Mouse (Mus musculus): ENCODE measurements at regions not wholly inside any gene's neighbourhood (a gene's known extent, or its start where the extent isn't known, plus 50 kb on each side); places are given as distances from the start of the nearest gene placed in this dataset.

DNA sequence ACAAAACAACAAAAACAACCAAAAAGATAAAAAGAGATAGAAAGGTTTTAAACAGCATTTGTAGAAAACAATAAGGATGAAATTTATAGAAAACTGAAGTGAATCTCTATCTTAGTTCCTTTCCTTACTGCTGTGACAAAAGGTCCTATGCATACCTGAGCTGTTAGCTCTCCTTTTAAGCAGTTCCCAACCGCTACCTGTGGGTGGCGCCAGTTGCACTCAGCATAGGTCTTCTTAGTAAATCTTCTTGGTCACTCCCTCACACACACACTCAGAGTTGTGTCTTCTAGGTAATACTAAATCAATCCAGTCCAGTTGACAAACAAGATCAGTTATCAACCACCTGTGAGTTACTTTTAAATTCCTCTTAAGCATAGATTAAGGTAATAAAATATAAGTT lies 355.5 kb upstream of the Prkcq start:
- DNase-seq (ENCODE audit: low spot score): no peak

DNA sequence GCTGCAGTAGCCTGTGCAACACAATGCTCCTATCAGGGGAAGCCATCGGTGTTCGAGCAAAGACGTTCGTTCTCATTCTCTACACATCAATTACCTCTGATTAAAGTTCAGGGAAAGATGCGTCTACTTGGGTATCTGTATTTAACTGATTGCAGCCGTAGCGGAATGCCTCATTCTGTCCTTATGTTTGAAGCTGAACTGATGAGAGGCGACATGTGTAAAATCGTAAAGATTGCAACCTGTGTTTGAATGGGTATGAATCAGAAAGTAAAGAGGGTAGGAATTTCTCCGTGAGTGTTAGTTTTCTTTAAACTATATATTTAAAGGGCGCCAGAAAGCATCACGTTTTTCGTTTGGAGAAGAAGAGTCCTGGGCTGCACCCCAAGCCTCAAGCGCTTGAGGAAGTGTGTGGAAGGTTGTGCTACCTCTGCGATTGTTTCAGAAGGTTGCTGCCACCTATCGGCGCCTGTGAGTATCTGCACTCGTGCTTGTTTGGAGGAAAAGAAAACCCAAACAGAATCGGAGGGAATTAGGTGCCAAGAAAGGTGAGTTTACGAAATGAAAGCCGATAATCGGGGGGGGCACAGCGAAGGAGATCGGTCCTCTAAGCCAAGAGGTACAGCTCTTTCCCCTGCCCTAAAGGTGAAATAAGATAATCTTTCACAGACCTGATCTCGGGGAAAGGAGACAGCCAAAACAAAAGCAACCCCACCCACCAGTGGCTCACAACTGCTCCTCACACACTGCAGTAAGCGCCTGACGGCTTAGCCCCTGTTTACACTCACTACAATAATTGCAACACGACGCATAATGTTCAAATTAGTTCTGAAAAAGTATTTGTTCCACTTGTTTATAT lies 346.4 kb upstream of the Prkcq start:
- peak; percentile 79 for DNase-seq (ENCODE audit: low spot score)

DNA sequence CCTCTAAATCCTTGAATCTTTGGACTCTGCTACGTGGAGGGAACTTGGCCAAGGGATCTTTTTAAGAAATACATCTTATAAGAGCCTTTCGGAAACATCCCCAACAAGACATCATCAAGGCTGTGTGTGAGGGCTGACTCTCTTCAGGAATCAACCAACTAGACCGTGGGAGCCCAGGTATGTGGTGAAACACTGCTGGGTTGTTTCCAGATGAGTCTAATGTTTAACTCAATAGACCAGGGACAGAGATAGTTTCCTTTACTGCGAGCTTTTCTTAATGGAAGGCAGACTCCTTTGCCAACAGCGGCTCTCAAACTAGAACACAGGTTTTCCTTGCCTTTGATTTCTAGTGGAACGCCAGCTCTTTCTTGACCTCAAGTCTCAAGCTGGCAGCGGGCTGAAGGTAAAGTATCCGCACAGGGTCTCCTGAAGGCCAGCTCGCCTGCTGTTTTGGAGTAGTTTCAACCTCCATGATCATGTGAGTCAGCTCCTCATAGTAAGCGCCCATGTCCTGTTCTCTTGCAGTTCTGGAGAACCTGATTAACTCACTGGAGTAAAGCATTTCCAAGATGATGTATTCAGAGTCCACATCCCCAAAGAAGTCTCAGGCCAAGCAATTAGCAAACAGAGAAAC lies 345.7 kb upstream of the Prkcq start:
- no peak for DNase-seq (ENCODE audit: low spot score)

DNA sequence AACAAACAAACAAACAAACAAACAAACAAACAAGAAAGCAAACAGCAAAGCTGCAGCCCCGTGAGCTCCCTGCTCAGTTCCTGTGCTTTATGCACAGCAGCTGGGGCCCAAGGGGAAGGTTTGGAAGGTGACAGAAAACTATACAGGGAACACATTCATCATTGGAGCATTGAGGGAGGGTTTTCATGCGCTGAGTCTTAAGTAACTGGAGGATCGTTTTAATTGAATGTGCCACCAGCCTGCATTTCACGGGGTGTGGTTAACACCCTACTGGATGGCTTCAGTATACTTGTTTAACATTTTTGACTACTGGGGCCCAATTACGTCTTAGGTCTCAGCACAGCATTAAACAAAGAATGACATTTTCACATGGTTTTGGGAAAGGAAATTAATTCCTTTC lies 331.9 kb upstream of the Prkcq start:
- no peak for DNase-seq (ENCODE audit: low spot score)

DNA sequence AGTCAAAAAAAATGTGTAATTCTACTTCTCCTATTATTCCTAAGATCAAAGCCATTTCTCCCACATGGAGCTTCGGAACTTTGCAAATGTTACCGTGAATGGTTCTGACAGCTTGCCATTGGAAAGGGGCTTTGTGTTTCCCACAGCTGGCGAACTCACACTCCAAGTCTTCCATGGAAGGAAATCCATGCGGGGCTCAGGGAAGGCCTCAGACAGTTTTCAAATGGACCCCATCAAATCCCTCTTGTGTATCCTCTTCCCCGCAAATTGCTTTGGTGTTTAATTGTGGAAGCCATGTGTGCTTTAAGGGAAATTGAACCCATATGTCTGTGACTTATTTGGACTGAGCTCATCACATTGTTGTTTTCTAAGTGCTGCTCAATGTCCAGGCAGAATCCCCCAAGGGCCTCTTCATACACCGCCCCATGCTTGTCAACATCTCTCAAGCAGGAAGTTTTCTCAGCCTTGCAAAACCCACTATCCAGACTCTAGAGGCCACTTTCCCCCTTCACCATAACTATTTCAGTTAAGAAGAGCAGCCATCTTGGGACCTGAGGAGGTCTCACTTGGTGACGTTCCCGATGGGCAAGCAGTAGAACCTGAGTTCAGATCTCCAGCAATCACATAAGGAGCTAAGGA lies 310.1 kb upstream of the Prkcq start:
- no peak for DNase-seq (ENCODE audit: low spot score)

DNA sequence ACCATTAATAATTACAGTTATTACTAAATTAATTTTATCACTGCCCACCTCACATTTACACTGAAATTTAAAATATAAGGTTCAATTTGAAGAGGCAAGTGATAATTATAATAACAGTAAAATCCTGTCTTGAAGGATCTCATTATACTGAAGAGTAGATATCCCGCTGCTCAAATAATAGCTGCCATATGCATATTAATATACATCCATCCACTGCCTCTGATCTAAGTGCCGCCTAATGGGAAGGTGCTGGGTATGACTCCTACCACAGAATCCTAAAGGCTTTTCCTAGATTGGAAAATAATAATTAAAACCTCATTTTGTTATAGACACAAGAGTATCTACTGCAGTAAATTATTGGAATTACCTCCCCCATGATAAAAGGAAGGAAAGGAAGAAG lies 307.5 kb upstream of the Prkcq start:
- DNase-seq (ENCODE audit: low spot score): no peak

DNA sequence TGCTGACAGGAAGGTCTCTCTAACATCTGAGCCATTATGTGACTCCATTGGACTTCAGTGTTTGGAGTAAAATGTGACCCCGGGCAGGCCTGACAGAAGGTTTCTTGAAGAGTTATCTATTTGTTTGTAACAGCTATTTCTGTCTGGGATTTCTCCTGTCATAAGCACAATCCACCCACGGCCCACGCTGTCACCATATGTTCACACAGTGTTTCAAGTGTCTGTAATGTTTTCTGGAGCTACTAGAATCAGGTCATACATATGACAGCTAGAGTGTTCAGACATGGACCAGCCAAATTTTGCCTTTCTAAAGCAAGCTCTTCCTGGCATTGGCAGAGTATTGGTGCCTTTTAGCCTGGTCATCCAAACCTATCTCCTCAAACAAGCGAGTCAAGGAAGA lies 297.6 kb upstream of the Prkcq start:
- no peak for DNase-seq (ENCODE audit: low spot score)

DNA sequence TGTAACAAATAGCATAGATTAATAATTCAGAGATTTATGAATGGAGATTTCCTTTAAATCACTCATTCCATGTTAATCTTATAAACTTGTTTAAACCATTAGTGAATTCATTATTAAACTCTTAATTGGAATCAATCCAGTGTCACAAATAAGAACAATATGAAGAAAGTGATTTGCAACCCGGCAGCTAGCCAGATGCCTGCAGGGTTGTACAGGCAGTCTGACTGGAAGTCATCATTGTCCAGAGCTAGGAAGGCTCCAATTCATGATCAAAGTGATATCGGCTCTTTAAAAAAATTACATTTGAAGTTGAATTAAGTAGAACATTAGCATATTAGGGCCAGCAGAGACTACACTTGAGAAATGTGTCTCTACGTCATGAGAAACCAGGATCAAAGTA lies 270.0 kb upstream of the Prkcq start:
- no peak for DNase-seq (ENCODE audit: low spot score)

DNA sequence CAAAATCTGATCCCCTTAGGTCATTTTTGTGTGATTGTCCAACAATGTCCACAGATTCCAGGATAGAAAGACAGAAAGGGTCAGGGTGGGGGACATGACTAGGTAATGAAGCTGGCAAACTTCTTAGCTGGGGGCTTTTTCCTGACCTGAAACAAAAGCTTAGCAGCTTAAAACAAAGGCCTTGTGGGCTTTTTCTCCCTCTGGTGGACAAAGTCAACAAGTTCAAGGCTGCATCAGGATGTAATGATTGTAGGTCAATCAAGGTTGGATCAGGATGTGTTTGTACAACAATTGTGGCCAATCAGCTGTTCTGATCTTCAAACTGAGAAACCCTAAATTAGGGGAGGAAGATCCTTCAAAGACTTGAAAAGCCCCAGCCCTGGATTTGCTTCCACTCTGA lies 252.0 kb upstream of the Prkcq start:
- no peak for DNase-seq (ENCODE audit: low spot score)

DNA sequence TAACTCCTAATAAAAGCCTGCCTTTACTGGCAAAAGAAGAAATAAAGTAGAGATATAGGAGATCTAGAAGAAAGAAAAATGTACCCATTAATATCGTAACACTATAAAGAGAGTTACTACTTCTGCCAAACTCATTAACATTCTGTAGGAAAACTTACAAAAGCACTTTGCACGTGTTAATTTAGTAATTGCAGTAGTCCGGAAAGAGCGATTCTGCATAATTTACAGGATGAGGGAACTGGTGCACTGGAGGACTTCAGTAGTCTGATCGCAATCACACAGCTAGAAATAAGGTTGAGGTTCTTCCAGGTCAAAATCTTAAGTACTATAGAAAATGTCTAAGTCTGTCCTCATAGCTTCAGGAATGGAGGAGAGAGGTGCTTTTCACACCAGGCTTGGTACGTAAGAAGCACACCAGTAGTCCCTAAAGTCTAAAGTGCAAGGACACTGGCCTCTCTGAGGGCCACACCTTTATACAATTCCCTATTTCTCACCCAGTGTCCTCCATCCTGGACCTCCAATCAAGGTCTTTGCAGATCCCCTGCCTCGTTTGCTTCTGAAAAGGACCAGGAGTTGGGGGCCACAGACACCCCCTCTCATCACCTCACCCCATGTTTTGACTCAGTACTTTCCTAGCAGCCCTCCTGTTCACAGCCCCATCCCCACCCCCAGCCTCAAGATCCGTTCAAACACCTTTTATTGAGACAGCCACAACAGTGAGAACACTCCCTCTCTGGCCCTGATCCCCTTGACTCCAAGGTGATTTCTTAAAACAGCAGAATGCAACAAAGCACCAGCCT lies 251.0 kb upstream of the Prkcq start:
- no peak for DNase-seq (ENCODE audit: low spot score)

DNA sequence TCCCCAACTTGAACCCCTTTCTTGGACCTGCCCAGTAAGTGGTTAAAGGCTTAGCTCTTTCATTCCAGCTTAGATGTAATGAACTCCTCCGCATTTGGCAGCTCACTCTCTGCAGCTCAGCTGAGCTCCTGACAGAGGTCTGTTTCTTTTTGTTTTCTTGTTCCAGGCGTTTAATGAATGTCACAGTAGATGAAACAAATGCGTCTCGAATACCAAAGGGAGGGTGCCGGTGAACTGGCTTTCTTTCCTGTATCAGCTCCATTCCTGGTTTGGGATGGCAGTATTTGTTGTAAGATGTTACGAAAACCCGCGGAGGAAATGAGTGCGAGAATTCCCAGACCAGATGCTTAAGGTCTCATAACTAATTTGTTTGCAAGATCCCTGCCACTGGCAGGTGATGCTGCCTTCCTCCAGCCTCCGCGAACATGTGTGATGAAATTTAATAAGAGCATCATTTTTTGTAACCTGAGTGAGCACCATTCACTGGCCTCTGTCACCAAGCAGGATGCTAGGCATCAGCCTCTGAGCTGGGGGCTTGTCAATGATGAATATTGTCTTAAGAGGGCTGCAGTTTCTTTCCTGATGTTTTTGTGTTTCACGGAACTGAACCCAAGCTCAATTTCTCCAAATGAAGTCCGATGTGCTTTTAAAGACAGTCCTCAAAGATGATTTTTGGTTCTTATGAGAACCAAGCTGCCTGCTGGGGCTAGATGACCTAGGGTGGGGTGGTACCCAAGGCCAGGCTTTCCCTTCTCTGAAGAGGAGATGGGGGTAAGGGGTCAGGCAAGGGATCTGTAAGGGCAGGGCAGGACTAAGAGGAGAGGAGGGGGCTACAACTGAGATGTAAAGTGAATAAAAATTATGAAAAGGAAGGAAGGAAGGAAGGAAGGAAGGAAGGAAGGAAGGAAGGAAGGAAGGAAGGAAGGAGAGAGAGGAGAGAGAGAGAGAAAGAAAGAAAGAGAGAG lies 250.1 kb upstream of the Prkcq start:
- no peak for DNase-seq (ENCODE audit: low spot score)

DNA sequence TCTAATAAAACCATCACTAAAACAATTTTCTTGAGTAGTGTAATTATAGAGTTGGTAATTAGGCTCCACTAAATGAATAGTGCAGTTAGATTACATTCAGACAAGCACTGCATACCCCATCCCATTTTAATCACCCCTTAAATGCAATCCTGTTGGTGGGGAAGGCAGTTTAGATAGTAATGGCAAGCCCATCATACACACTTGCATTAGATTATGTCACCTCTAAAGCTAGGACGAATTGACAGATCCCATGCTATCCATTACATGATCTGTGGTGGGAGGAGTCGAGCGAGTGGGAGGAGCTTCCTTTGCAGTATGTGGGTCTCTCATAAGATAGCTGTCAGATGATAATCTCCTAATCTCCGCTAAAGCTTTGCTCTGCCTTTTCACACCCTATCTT lies 247.9 kb upstream of the Prkcq start:
- no peak for DNase-seq (ENCODE audit: low spot score)

DNA sequence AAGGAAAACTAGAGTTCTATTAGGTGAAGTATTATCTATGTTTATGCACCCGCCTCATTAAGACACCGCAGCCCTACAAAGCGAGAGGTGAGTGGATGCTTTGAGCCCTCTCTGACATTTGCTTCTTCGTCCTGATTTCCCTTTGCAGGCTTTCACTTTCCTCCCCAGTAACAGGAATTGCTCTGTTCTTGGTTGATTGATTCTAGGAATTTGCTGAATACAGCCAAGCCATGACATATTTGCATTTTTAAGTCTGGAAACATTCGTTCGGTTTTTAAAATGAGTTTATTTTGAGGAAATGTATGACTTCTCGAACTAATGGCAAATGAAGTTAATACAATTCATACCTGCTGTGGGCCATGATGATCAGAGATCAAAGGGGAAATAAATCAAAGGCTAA lies 246.5 kb upstream of the Prkcq start:
- no peak for DNase-seq (ENCODE audit: low spot score)

DNA sequence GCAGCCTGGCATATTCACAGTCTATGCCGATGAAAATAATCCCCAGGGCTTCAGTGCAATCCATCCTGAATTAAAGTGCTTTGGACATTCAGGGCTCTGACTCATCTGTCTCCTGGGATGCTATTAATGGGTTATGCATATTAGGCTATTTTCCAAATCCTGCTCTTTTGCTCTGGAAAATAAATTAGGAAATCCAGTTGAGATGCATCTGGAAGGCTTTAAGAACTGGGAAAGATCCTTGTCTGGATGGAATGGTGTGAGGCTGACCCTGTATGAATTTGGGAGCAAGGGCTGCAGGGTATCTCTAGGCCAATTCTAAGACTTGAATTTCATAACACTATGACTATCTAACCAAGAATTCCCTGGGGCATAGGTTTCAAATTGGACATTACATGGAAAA lies 234.5 kb upstream of the Prkcq start:
- no peak for DNase-seq (ENCODE audit: low spot score)

DNA sequence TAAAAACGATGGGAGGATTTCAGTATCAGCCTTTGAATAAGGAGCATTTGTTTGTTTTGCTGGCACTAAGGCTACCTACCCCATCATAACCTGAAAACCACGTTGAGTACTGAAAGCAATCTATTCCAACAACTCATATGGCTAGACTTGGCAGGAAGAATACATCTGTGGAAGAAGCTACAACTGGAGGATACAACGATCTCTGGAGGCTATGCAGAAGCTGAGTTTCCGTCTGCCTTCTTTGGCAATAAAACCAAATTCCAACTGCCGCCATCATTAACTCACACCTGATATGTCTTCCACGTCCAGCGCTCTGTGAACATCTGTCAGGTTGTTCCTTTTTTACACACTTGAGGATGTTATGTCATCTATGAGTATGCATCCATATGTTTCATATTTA lies 206.7 kb upstream of the Prkcq start:
- no peak for DNase-seq (ENCODE audit: low spot score)

DNA sequence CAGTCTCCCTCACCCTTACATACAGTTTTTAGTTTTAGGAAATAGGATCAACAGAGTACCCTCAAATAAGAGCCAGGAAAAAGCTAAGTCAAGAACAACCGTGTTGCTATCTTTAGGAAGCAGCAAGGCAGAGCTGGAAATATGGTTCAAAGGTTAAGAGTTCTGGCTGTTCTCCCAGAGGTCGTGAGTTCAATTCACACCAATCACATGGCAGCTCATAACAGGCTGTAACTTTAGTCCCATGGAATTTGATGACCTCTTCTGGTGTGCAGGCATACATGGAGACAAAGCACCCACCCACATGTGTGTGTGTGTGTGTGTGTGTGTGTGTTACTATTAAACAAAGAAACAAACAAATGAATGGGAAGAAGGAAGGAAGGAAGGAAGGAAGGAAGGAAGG lies 205.0 kb upstream of the Prkcq start:
- no peak for DNase-seq (ENCODE audit: low spot score)

DNA sequence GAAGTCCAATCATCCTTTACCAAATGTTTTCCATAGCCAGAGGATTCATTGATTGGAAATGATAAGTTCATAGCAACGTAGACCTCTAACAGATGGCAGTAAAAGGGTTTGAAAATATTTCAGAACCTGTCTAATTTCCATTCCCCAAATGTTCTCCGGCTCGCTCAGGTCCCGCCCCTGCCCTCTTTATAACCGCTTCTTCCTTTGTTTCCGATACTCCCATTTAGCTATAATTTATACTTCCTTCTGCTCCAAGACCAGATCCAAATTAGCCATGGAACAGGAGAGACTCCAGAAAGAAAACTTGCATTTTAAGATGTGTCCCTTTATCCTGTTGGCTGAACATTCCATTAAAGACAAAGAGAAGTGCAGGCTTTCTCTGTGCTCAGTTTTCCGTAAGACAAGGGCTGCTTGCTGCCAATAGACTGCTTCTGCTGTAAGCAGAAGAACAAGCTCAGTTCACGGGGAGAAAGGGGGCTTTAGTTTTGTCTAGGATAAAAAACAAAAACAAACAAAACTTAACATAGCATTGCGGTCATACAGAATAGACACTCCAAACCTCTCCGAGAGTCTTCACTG lies 202.7 kb upstream of the Prkcq start:
- no peak for DNase-seq (ENCODE audit: low spot score)

DNA sequence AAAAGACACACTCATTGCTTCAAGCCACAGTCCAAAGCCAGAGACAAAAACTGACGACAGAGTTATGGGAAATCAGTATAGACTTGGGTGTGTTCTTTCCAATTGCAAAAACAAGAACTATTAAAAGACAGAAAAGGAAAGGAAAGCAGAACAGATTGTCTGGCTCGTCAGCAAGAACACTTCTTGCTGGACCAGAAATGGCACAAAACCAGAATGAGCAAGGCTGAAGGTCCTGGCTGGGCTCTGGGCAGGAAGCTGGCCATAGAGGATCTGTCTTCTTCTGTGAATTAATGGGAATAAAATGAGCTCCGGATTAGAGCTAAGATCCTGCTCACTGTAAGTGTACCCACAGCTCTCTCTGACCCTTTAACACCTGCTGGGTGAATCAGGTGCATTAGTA lies 199.9 kb upstream of the Prkcq start:
- no peak for DNase-seq (ENCODE audit: low spot score)

DNA sequence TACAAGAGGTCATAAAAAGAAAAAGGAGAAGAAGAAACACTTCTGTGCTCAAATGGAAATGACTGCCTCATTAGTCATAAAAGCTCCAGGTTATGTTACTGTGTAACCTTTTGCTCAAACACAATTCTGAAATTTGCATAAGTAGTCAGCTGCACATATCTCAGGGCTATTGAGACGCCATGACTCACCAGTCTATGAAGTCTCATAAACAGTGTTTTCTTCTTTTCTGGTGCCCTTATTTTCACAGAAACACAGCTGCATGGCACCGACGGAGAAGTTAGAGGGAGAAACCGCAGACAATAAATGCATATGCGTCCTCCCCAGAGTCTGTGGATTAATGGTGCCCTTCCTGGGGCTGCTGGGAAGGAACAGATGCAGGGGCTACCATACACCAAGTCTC lies 193.1 kb upstream of the Prkcq start:
- DNase-seq (ENCODE audit: low spot score): no peak

DNA sequence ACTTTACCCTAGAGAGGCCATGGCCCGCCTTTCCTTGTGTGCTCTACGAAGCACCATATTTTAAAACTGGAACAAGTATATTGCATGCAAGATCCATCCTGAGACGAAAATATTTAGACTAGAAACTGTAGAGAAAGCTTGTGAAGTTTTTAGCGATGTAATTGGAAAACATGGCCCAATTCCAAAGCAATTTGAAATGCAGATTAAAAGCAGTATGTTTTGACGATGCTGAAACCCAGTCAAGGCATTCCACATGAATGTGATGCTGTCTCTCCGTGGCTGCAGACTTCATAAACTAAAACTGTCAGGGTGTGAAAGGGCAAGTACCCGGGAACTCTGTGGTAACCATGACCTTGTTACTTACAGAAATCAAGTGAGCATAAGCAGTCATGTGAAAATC lies 185.8 kb upstream of the Prkcq start:
- DNase-seq (ENCODE audit: low spot score): no peak
